In the genomic region with DNA sequence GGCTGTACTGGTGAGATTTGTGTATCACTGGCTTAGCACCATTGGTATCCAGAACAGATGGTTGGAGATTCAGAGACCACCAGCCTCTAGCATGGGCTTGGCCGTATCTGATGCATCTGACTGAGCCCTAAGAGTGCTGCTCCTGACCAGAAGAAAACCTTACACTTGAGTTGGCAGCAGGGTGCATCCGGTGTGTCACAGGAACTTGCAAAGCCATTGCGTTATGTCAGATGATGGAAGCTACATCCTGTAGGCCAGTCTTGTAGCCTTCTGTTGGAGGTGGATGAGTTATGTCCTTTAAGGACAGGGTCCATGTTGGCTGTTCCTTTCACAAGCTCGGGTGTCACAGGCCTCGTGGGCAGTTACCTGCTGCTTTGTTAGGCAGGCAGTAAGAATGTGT, we compare ENCODE assay signal across 26 mouse cellular contexts. TPM values are rescaled to one million over a fixed set of nuclear protein-coding genes. Genes with fewer than 3 reads are reported as not detected.
A peak's percentile ranks its signal among the peaks of the same experiment; 100 is the strongest.
DNase-seq lines count a peak whose midpoint lies in the region; ATAC-seq and TF ChIP-seq lines count a peak whose summit lies in the region.
"Had no signal": no experiment of that assay in that cellular context is flagged by ENCODE, and none has a peak within 500 bp of the region (broad histone marks: within the 10 kb centered on the region; RNA-seq: fewer than 3 reads in every experiment).

No protein-coding gene starts in this region.

- H3K27ac ChIP-seq in kidney, adult 2 months (ENCODE audit: insufficient read depth, low read depth, low read length), result no peak overlapping the region
- no peak overlapping the region for H3K27ac ChIP-seq in kidney, embryonic 15.5 days
- H3K27ac ChIP-seq in bone marrow, adult 2 months (ENCODE audit: control insufficient read depth, insufficient read depth, low read depth, low read length, poor library complexity), result peak overlapping the region; percentile 54; the same call in 1 of the 2 replicates
- H3K27ac ChIP-seq: embryonic facial prominence, embryonic 15.5 days; forebrain, embryonic 10.5 days; gastrocnemius, adult 2 months; heart, embryonic 10.5 days; hindbrain, embryonic 10.5 days; hindbrain, embryonic 14.5 days had no signal

- DNase-seq in kidney, adult 2 months, result peak; percentile 33
- DNase-seq in kidney, adult 18-20 months, result no peak
- DNase-seq in kidney, postnatal 36 days, result peak; percentile 24 to 26
- DNase-seq in 416B (ENCODE audit: low read depth), result peak; percentile 56
- no peak for DNase-seq in left cerebral cortex, postnatal 14 days (ENCODE audit: low spot score in 2 of 2)
- DNase-seq: adrenal gland, adult 8-10 months; adrenal gland, postnatal 36 days; B cell, adult 2 months; cerebellum, adult 11 months; cerebellum, adult 8-10 months; cerebellum, postnatal 14 days; embryo, embryonic 11 days; gastrocnemius, adult 2 months; gastrocnemius, postnatal 25 days; heart, postnatal 14 days had no signal

- ATAC-seq in kidney, embryonic 15.5 days (replicated peaks; ENCODE audit: low FRiP score), result no peak
- ATAC-seq: CD4-positive, CD25-positive, alpha-beta regulatory T cell, adult 4 months; forebrain, embryonic 14.5 days had no signal

- no peak for TF ChIP-seq POLR2A in kidney, adult 2 months (IDR thresholded peaks at IDR 0.05; ENCODE audit: low read depth, low read length)
- no peak for TF ChIP-seq POLR2A in bone marrow, adult 2 months (IDR thresholded peaks at IDR 0.05; ENCODE audit: borderline replicate concordance, control insufficient read depth, low read depth, low read length)

- H3K36me3 ChIP-seq in kidney, adult 2 months (ENCODE audit: control insufficient read depth, insufficient read depth, low read length), result peaks cover 2% of the 10 kb centered on the region; the same call in 1 of the 2 replicates
- no peaks in the 10 kb centered on the region for H3K36me3 ChIP-seq in kidney, embryonic 15.5 days
- H3K36me3 ChIP-seq: forebrain, embryonic 10.5 days had no signal

- 75% methylated on average over 5 of the region's 5 CpGs for WGBS in kidney, adult 2 months
- 71% methylated on average over 5 of the region's 5 CpGs for WGBS in kidney, embryonic 15.5 days
- WGBS in bone marrow, adult 2 months, result 51% methylated on average over 5 of the region's 5 CpGs

- no peak overlapping the region for H3K4me3 ChIP-seq in kidney, adult 2 months (ENCODE audit: insufficient read depth, low read depth, low read length)
- no peak overlapping the region for H3K4me3 ChIP-seq in kidney, embryonic 15.5 days (replicated peaks)
- no peak overlapping the region for H3K4me3 ChIP-seq in bone marrow, adult 2 months (replicated peaks; ENCODE audit: control insufficient read depth, low read depth, low read length)
- H3K4me3 ChIP-seq: embryonic facial prominence, embryonic 15.5 days; erythroblast, embryonic 14.5 days; forebrain, embryonic 10.5 days; gastrocnemius, adult 2 months; heart, embryonic 10.5 days; hindbrain, embryonic 10.5 days had no signal

- H3K9me3 ChIP-seq in kidney, embryonic 15.5 days (replicated peaks), result no peaks in the 10 kb centered on the region
- H3K9me3 ChIP-seq: embryonic facial prominence, embryonic 15.5 days; forebrain, embryonic 10.5 days; G1E; heart, embryonic 10.5 days; hindbrain, embryonic 10.5 days had no signal

- no peak for TF ChIP-seq CTCF in kidney, adult 2 months (conservative IDR thresholded peaks at IDR 0.05; ENCODE audit: insufficient read depth, insufficient read length, low read depth, low read length)
- no peak for TF ChIP-seq CTCF in bone marrow, adult 2 months (IDR thresholded peaks at IDR 0.05; ENCODE audit: control insufficient read depth, insufficient read depth, low read length)

- no peak overlapping the region for H3K9ac ChIP-seq in kidney, embryonic 15.5 days
- H3K9ac ChIP-seq: embryonic facial prominence, embryonic 15.5 days; hindbrain, embryonic 14.5 days had no signal

- H3K4me1 ChIP-seq in kidney, adult 2 months (ENCODE audit: control insufficient read depth, insufficient read depth, low read length), result peaks cover 7% of the 10 kb centered on the region
- peaks cover 20% of the 10 kb centered on the region for H3K4me1 ChIP-seq in kidney, embryonic 15.5 days
- H3K4me1 ChIP-seq in bone marrow, adult 2 months (ENCODE audit: control insufficient read depth, insufficient read depth, low read length), result peaks cover 32% of the 10 kb centered on the region
- H3K4me1 ChIP-seq: embryonic facial prominence, embryonic 15.5 days had no signal

- H3K27me3 ChIP-seq in kidney, adult 2 months (replicated peaks; ENCODE audit: control insufficient read depth, insufficient read depth, low read length), result no peaks in the 10 kb centered on the region
- no peaks in the 10 kb centered on the region for H3K27me3 ChIP-seq in kidney, embryonic 15.5 days
- H3K27me3 ChIP-seq: embryonic facial prominence, embryonic 15.5 days had no signal

- H3K4me2 ChIP-seq in kidney, embryonic 15.5 days, result no peak overlapping the region
- H3K4me2 ChIP-seq: embryonic facial prominence, embryonic 15.5 days; hindbrain, embryonic 14.5 days had no signal

- intact Hi-C loops in left cerebral cortex, postnatal 14 days (cut with DNase I), result no loop called here

RNA-seq across cellular contexts. Expression of a gene that starts 19.6 kb away (rescaled TPM):
- polyA plus RNA-seq in kidney, adult 2 months (2012; rRNA removed), result 17.9 and 18.7 TPM in 2 replicates
- 4.3 and 4.4 TPM in 2 replicates for polyA plus RNA-seq in kidney, embryonic 15.5 days (2015; fragmentation: Nextera tagmentation; extraction: Ambion mirVana)
- 5.4 and 18.3 TPM in 2 replicates for polyA plus RNA-seq in bone marrow, adult 2 months (2011; ENCODE audit: insufficient read depth, insufficient read length, low replicate concordance, missing spikeins)
- total RNA-seq in left cerebral cortex, postnatal 14 days (2021), result 10 to 100 TPM; 45.7 to 49.8 TPM

RNA-seq across cellular contexts. Expression of a gene that starts 32.7 kb away (rescaled TPM):
- polyA plus RNA-seq in kidney, adult 2 months (2012; rRNA removed), result 3.7 and 4.0 TPM in 2 replicates
- polyA plus RNA-seq in kidney, embryonic 15.5 days (2015; fragmentation: Nextera tagmentation; extraction: Ambion mirVana), result 8.3 and 8.5 TPM in 2 replicates
- polyA plus RNA-seq in bone marrow, adult 2 months (2011; ENCODE audit: insufficient read depth, insufficient read length, low replicate concordance, missing spikeins), result 2.6 and 6.6 TPM in 2 replicates
- total RNA-seq in left cerebral cortex, postnatal 14 days (2021), result 1 to 10 TPM; 5.7 to 9.3 TPM

Comparison
In these comparisons a context has a peak if more than half of its experiments do, and no peak if none do; other contexts are left out.
1. DNase-seq: peak in kidney, adult 2 months (single experiment), kidney, postnatal 36 days (2 of 2) and 416B (single experiment); none in kidney, adult 18-20 months (single experiment) and left cerebral cortex, postnatal 14 days (0 of 2).